Mouse (Mus musculus) lung, postnatal 0 days (tissue): Measurements from ENCODE around the gene Fxyd5.

ENCODE experiments used
- CTCF ChIP-seq: IDR thresholded peaks from 2 replicates; pipeline ENCODE4 v1.5.1; 2016; ENCODE audit warnings: antibody characterized with exemption, mild to moderate bottlenecking
- EP300 ChIP-seq: IDR thresholded peaks from 2 replicates; pipeline ENCODE4 v1.6.1; 2016; ENCODE audit warnings: antibody characterized with exemption, mild to moderate bottlenecking, control low read depth

- TF ChIP-seq CTCF (no peak), EP300 (no peak)
Measured at GRCm38 (mm10) chr7:31087262-31087661, 45.0 kb upstream of the Fxyd5 start.
